In the genomic region with DNA sequence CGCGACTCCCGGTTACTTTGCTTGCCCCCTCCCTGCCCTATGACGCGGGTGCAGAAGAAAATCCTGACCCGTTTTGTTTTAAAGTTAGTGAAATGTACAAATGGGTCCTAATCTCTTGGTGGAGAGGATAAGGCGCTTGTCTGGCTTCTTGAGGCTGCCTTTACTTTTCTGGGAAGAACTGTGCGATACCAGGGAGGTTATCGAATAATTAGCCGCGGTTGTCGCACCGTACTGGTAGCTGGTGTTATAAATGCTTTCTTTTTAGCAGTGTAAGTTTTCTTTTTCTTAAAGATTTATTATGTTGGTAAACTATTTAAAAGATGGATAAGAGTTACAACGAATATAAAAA, we compare ENCODE assay signal across 8 mouse cellular contexts. TPM values are rescaled to one million over a fixed set of nuclear protein-coding genes. Genes with fewer than 3 reads are reported as not detected.
DNase-seq lines count a peak whose midpoint lies in the region; ATAC-seq and TF ChIP-seq lines count a peak whose summit lies in the region.

No protein-coding gene starts in this region.

- H3K9me3 ChIP-seq in lung, embryonic 14.5 days (ENCODE audit: low read depth, low read length) = no peaks in the 10 kb centered on the region
- H3K9me3 ChIP-seq in embryonic facial prominence, embryonic 12.5 days = no peaks in the 10 kb centered on the region
- H3K9me3 ChIP-seq in intestine, embryonic 15.5 days = no peaks in the 10 kb centered on the region
- no peaks in the 10 kb centered on the region for H3K9me3 ChIP-seq in neural tube, embryonic 13.5 days

- H3K27me3 ChIP-seq in lung, embryonic 14.5 days (ENCODE audit: insufficient read depth, low read length) = no peaks in the 10 kb centered on the region
- no peaks in the 10 kb centered on the region for H3K27me3 ChIP-seq in embryonic facial prominence, embryonic 12.5 days
- no peaks in the 10 kb centered on the region for H3K27me3 ChIP-seq in intestine, embryonic 15.5 days (replicated peaks)
- H3K27me3 ChIP-seq in neural tube, embryonic 13.5 days = no peaks in the 10 kb centered on the region

- WGBS in lung, embryonic 14.5 days = 3% methylated on average over 14 of the region's 14 CpGs
- WGBS in embryonic facial prominence, embryonic 12.5 days = 3% methylated on average over 14 of the region's 14 CpGs
- under 1% methylated on average over 14 of the region's 14 CpGs for WGBS in intestine, embryonic 15.5 days
- under 1% methylated on average over 14 of the region's 14 CpGs for WGBS in neural tube, embryonic 13.5 days

- no peak for TF ChIP-seq CTCF in lung, embryonic 14.5 days (IDR thresholded peaks at IDR 0.05; ENCODE audit: low read depth)

- H3K4me2 ChIP-seq in lung, embryonic 14.5 days = peak overlapping the region; percentile 75
- H3K4me2 ChIP-seq in embryonic facial prominence, embryonic 12.5 days (replicated peaks) = peak overlapping the region; percentile 70
- peak overlapping the region; percentile 80 for H3K4me2 ChIP-seq in intestine, embryonic 15.5 days (replicated peaks)
- peak overlapping the region; percentile 79 for H3K4me2 ChIP-seq in neural tube, embryonic 13.5 days

- H3K36me3 ChIP-seq in lung, embryonic 14.5 days (ENCODE audit: insufficient read depth) = no peaks in the 10 kb centered on the region
- H3K36me3 ChIP-seq in embryonic facial prominence, embryonic 12.5 days = peaks cover 7% of the 10 kb centered on the region; the same call in 1 of the 2 replicates
- H3K36me3 ChIP-seq in intestine, embryonic 15.5 days = no peaks in the 10 kb centered on the region
- peaks cover 7% of the 10 kb centered on the region for H3K36me3 ChIP-seq in neural tube, embryonic 13.5 days

- peak overlapping the region; percentile 76 for H3K4me3 ChIP-seq in lung, embryonic 14.5 days (ENCODE audit: low read depth, low read length)
- H3K4me3 ChIP-seq in embryonic facial prominence, embryonic 12.5 days = peak overlapping the region; percentile 68
- peak overlapping the region; percentile 69 for H3K4me3 ChIP-seq in intestine, embryonic 15.5 days (replicated peaks)
- peak overlapping the region; percentile 88 for H3K4me3 ChIP-seq in neural tube, embryonic 13.5 days

- peak overlapping the region; percentile 76 for H3K9ac ChIP-seq in lung, embryonic 14.5 days
- peak overlapping the region; percentile 73 for H3K9ac ChIP-seq in embryonic facial prominence, embryonic 12.5 days
- peak overlapping the region; percentile 66 for H3K9ac ChIP-seq in intestine, embryonic 15.5 days
- peak overlapping the region; percentile 82 for H3K9ac ChIP-seq in neural tube, embryonic 13.5 days

- ATAC-seq in lung, embryonic 14.5 days (ENCODE audit: insufficient read depth) = no peak
- no peak for ATAC-seq in embryonic facial prominence, embryonic 12.5 days (ENCODE audit: insufficient number of reproducible peaks, insufficient read depth, low FRiP score, low TSS enrichment)
- 0 out of 2 replicates have a peak, but pooled peaks have one; percentile 15 for ATAC-seq in intestine, embryonic 15.5 days
- ATAC-seq in neural tube, embryonic 13.5 days (ENCODE audit: low read depth) = no peak

- H3K27ac ChIP-seq in lung, embryonic 14.5 days (ENCODE audit: low read depth) = peak overlapping the region; percentile 86
- H3K27ac ChIP-seq in embryonic facial prominence, embryonic 12.5 days = peak overlapping the region; percentile 78
- peak overlapping the region; percentile 90 for H3K27ac ChIP-seq in intestine, embryonic 15.5 days
- H3K27ac ChIP-seq in neural tube, embryonic 13.5 days (replicated peaks) = peak overlapping the region; percentile 93

- intact Hi-C loops in left cerebral cortex, postnatal 25 days (cut with DNase I) = loop anchor here (5.0 kb wide), 1 partner anchor 473 kb away; a partner anchor contains a TSS

- no peak for DNase-seq in lung, embryonic 14.5 days
- DNase-seq in lung, postnatal 25 days (ENCODE audit: low spot score) = no peak
- DNase-seq in left cerebral cortex, postnatal 25 days (ENCODE audit: low spot score in 2 of 2) = no peak
- DNase-seq in kidney, adult 8-10 months = no peak
- DNase-seq in spleen, adult 18-20 months = no peak

- H3K4me1 ChIP-seq in lung, embryonic 14.5 days (ENCODE audit: insufficient read depth) = no peaks in the 10 kb centered on the region
- 0 out of 2 replicates have a peak, but pooled peaks cover 4% of the 10 kb centered on the region for H3K4me1 ChIP-seq in embryonic facial prominence, embryonic 12.5 days
- H3K4me1 ChIP-seq in intestine, embryonic 15.5 days (replicated peaks) = no peaks in the 10 kb centered on the region
- peaks cover 16% of the 10 kb centered on the region for H3K4me1 ChIP-seq in neural tube, embryonic 13.5 days (replicated peaks)

RNA-seq across cellular contexts. Expression of a gene that starts 0.5 kb away (rescaled TPM):
- polyA plus RNA-seq in lung, embryonic 14.5 days (2014; fragmentation: Nextera tagmentation; extraction: Ambion mirVana) = 0.65 and 0.95 TPM in 2 replicates
- polyA plus RNA-seq in embryonic facial prominence, embryonic 12.5 days (2016; fragmentation: Nextera tagmentation; extraction: Ambion mirVana) = 1.5 and 2.0 TPM in 2 replicates
- 1.7 and 1.9 TPM in 2 replicates for polyA plus RNA-seq in intestine, embryonic 15.5 days (2015; fragmentation: Nextera tagmentation; extraction: Ambion mirVana)
- 8.7 and 9.5 TPM in 2 replicates for polyA plus RNA-seq in neural tube, embryonic 13.5 days (2015; fragmentation: Nextera tagmentation; extraction: Ambion mirVana)
- 10 to 100 TPM; 14.7 to 16.0 TPM for total RNA-seq in left cerebral cortex, postnatal 25 days (2021)

RNA-seq across cellular contexts. Expression of a gene that starts 7.1 kb away (rescaled TPM):
- polyA plus RNA-seq in lung, embryonic 14.5 days (2014; fragmentation: Nextera tagmentation; extraction: Ambion mirVana) = 1.6 and 2.4 TPM in 2 replicates
- 2.0 and 2.4 TPM in 2 replicates for polyA plus RNA-seq in embryonic facial prominence, embryonic 12.5 days (2016; fragmentation: Nextera tagmentation; extraction: Ambion mirVana)
- 9.7 and 11.4 TPM in 2 replicates for polyA plus RNA-seq in intestine, embryonic 15.5 days (2015; fragmentation: Nextera tagmentation; extraction: Ambion mirVana)
- 1.5 and 1.8 TPM in 2 replicates for polyA plus RNA-seq in neural tube, embryonic 13.5 days (2015; fragmentation: Nextera tagmentation; extraction: Ambion mirVana)
- 1 to 10 TPM; 1.5 to 1.7 TPM for total RNA-seq in left cerebral cortex, postnatal 25 days (2021)
